Mouse (Mus musculus) neural tube, embryonic 12.5 days (tissue): ENCODE data around the gene Ddr1. TPM values are rescaled to one million over a fixed set of nuclear protein-coding genes. Genes with fewer than 3 reads are reported as not detected.

ENCODE experiments used
- ATAC-seq: fragments of 200-750 bp; cut with Nextera tagmentation; 2 replicates; pipeline ENCODE4 v1.8.0; 2017; ENCODE audit warnings: low read depth, mild to moderate bottlenecking, moderate TSS enrichment, moderate library complexity; ENCODE audit not compliant: low FRiP score
- H3K27ac ChIP-seq: fragments of 300-500 bp; sonication (generic); 2 replicates; pipeline ENCODE4 v1.5.1; 2016
- H3K27me3 ChIP-seq: fragments of 300-500 bp; sonication (generic); replicated peaks from 2 replicates; pipeline ENCODE4 v1.6.1; 2016; ENCODE audit warnings: mild to moderate bottlenecking
- H3K36me3 ChIP-seq: fragments of 300-500 bp; sonication (generic); 2 replicates; pipeline ENCODE4 v1.6.1; 2016; ENCODE audit warnings: mild to moderate bottlenecking
- H3K4me1 ChIP-seq: fragments of 300-500 bp; sonication (generic); 2 replicates; pipeline ENCODE4 v1.6.1; 2016
- H3K4me2 ChIP-seq: fragments of 300-500 bp; sonication (generic); replicated peaks from 2 replicates; pipeline ENCODE4 v1.6.1; 2016; ENCODE audit warnings: mild to moderate bottlenecking
- H3K4me3 ChIP-seq: fragments of 300-500 bp; sonication (generic); 2 replicates; pipeline ENCODE4 v1.5.1; 2016
- H3K9ac ChIP-seq: fragments of 300-500 bp; sonication (generic); 2 replicates; pipeline ENCODE4 v1.6.1; 2016; ENCODE audit warnings: mild to moderate bottlenecking
- H3K9me3 ChIP-seq: fragments of 300-500 bp; sonication (generic); 2 replicates; pipeline ENCODE4 v1.6.1; 2016; ENCODE audit warnings: mild to moderate bottlenecking
- WGBS: fragments of 180-500 bp; shearing (Covaris S2); methylation state at CpG from one replicate; pipeline ENCODE4 v1.1.7; 2016; 5-methylcytosine and 5-hydroxymethylcytosine counted together
- polyA plus RNA-seq: library from polyadenylated mRNA; unstranded; fragments of >200 nt; fragmentation: Nextera tagmentation; extraction: Ambion mirVana; gene quantifications from 2 replicates; pipeline ENCODE4 v1.2.1, GENCODE M21; 2016

Ddr1 gene
- polyA plus RNA-seq, 1 experiment from 2014 or later, result 170 TPM

DNA sequence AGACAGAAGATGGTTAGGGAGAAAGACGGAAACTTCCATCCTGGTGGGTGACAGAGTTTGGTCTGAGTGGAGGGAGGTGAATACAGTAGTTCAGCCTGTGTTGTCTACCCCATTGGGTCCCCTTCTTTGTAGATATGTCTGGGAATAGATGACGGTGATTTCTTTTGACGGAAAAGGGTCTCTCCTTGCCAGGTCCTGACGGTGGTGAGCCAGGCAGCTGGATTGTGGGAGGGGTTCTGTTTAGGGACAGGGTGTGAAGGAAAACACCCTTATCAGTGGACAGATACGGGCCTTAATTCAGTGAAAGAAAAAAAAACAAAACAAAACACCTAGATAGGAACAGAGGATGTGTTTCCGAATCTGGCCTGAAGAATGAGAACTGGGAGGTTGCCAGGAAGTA, 65.1 kb downstream of the Ddr1 start:
- no peaks in the 10 kb centered on the region for H3K4me1 ChIP-seq
- 0 out of 2 replicates have a peak overlapping the region, but pooled peaks have one; percentile 36 for H3K4me2 ChIP-seq
- no peak overlapping the region for H3K4me3 ChIP-seq
- ATAC-seq, result no peak
- H3K27ac ChIP-seq, result no peak overlapping the region
- no peaks in the 10 kb centered on the region for H3K9me3 ChIP-seq
- no peaks in the 10 kb centered on the region for H3K36me3 ChIP-seq
- no peak overlapping the region for H3K9ac ChIP-seq
- H3K27me3 ChIP-seq, result 0 out of 2 replicates have a peak, but pooled peaks cover 2% of the 10 kb centered on the region
- 87% methylated on average over 6 of the region's 6 CpGs for WGBS

DNA sequence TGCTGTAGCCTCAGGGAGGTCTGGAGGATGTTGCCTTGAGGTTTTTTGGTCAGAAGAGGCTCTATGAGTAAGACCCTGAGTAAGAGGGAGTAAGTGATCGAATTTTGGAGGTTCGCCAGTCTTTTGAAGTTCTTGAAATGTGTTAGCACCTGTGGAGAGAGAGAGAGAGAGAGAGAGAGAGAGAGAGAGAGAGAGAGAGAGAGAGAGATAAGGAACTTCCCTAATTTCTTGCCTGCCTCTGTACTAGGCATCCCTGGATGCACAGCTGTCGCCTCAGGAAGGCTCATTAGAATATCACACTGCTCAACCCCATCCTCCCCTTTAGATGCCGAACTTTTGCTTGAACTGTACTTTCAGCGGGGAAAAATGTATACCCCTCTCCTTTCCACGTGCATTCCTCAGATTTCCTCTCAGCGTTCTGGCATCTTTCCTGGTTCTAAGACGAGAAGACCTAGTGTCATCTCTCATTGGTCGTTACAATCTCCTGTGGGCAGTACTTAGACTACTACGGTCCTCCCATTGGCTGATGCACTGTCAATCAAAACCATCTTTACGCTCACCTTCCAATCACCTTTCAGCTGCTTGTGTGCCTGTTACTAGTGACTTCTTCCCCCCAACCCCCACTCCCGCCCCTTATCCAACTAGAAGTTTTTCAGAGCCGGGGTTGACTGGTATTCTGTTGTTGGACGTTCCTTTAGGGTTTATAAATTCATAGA, 65.8 kb downstream of the Ddr1 start:
- no peaks in the 10 kb centered on the region for H3K4me1 ChIP-seq
- no peak overlapping the region for H3K9ac ChIP-seq
- peak overlapping the region; percentile 36; the same call in 1 of the 2 replicates for H3K4me2 ChIP-seq
- no peaks in the 10 kb centered on the region for H3K27me3 ChIP-seq
- H3K36me3 ChIP-seq, result no peaks in the 10 kb centered on the region
- peak overlapping the region; percentile 11 for H3K4me3 ChIP-seq
- ATAC-seq, result peak; percentile 78; the same call in 1 of the 2 replicates
- no peaks in the 10 kb centered on the region for H3K9me3 ChIP-seq
- H3K27ac ChIP-seq, result no peak overlapping the region
- WGBS, result 30% methylated on average over 14 of the region's 14 CpGs

DNA sequence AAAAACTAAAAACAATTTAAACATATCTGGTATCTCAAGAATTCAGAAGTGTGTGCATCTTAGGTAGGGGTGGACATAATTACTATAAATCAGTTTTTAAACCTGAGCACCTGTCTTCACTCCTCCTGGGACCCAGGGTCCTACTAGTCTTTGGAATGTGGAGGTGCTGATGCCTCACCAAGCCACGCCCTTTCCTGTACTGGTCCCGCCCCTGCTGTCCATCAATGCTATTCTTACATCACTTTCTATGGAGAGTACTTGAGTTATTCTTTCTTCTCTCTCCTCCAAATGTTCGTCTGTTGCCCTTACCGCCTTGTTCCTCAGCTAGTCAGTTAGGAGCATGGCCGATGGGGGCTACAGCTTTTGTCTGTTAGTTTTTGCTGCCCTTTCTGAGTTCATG, 68.1 kb downstream of the Ddr1 start:
- Histone ChIP-seq H3K9me3 (no peaks in the 10 kb centered on the region), H3K36me3 (no peaks in the 10 kb centered on the region), H3K27me3 (no peaks in the 10 kb centered on the region), H3K9ac (no peak overlapping the region), H3K4me3 (no peak overlapping the region), H3K27ac (no peak overlapping the region), H3K4me1 (no peaks in the 10 kb centered on the region), H3K4me2 (no peak overlapping the region)
- no peak; the same call in 1 of the 2 replicates for ATAC-seq
- WGBS, result 41% methylated on average over 5 of the region's 5 CpGs

DNA sequence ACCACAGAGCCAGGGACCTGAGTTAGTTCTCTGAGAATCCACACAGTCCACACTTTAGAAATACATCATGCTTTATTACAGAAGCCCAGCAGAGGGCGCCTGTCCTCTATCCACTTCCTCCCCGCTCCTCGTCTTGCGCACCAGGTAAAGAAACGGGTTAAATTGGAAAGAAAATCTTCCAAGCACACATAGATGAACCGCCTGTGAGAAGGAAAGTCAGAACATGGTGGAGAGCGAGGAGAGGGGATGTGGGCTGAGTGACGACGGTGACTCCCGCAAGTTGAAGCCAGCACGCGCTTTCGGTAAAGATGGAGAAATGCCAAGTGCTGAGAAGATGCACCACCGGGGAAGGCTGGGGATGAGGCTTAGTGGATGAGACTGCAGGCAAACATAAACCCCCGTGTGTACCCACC, 68.7 kb downstream of the Ddr1 start:
- Histone ChIP-seq H3K36me3 (no peaks in the 10 kb centered on the region), H3K4me2 (peak overlapping the region; percentile 57), H3K4me3 (peak overlapping the region; percentile 9; the same call in 1 of the 2 replicates), H3K27me3 (no peaks in the 10 kb centered on the region), H3K9ac (peak overlapping the region; percentile 10; the same call in 1 of the 2 replicates), H3K27ac (no peak overlapping the region), H3K9me3 (no peaks in the 10 kb centered on the region), H3K4me1 (no peaks in the 10 kb centered on the region)
- ATAC-seq, result peak; percentile 25; the same call in 1 of the 2 replicates
- WGBS, result 3% methylated on average over 15 of the region's 15 CpGs

DNA sequence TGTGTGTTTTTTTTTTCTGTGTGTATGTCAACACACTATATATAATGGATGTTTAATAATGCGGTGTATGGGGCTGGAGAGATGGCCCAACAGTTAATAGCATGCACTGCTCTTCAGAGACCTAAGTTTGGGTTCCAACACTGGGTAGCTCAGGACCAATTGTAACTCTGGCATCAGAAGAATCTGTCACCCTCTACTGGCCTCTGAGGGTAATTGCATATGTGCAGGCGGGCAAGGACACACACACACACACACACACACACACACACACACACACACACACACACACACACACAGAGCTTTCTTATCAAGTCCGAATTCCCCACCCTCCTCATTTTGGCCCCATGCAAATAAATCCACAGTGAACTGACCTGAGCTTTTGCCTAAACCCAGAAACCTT, 69.2 kb downstream of the Ddr1 start:
- H3K4me3 ChIP-seq, result no peak overlapping the region
- no peak overlapping the region for H3K4me2 ChIP-seq
- H3K4me1 ChIP-seq, result no peaks in the 10 kb centered on the region
- WGBS, result 75% methylated on average over 3 of the region's 3 CpGs
- H3K36me3 ChIP-seq, result no peaks in the 10 kb centered on the region
- H3K9me3 ChIP-seq, result no peaks in the 10 kb centered on the region
- no peak overlapping the region for H3K27ac ChIP-seq
- no peak overlapping the region for H3K9ac ChIP-seq
- ATAC-seq, result no peak
- no peaks in the 10 kb centered on the region for H3K27me3 ChIP-seq

DNA sequence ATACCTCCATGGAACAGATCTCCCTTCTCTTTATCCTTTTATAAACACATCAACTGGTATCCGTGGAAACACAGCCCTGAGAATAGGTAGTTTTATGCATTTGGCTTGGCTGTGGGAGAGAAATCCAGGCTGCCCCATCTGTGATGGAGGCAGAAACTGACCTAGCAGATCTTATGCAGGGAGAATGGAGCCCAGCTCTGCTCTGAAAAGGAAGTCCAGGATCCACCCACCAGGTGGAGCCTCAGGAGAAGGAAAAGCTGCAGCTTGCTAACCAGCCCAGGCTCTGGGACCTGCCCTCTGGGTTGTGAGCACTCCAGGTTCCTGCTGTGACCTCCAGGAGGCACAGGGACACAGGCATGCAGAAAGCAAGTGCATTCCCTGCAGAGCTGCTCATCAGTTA, 70.4 kb downstream of the Ddr1 start:
- H3K4me1 ChIP-seq, result no peaks in the 10 kb centered on the region

More for the DNA sequence above, 70.4 kb downstream of the Ddr1 start:
- WGBS, result 19% methylated on average over 1 of the region's 1 CpGs
- H3K9me3 ChIP-seq, result no peaks in the 10 kb centered on the region
- H3K36me3 ChIP-seq, result no peaks in the 10 kb centered on the region
- no peak overlapping the region for H3K27ac ChIP-seq
- no peak overlapping the region for H3K9ac ChIP-seq
- ATAC-seq, result no peak
- no peak overlapping the region for H3K4me3 ChIP-seq
- no peak overlapping the region for H3K4me2 ChIP-seq
- no peaks in the 10 kb centered on the region for H3K27me3 ChIP-seq

Other genes starting within 250 kb of the Ddr1 start
- 0.18 and 0.27 TPM in 2 replicates for gene H2-Q10, start 234.5 kb downstream of the Ddr1 start, polyA plus RNA-seq
- not detected in 2 replicates for gene Pou5f1, start 198.6 kb downstream of the Ddr1 start, polyA plus RNA-seq
- gene Tcf19, start 187.8 kb downstream of the Ddr1 start, polyA plus RNA-seq, result 34.1 and 35.1 TPM in 2 replicates
- gene Cchcr1, start 187.5 kb downstream of the Ddr1 start, polyA plus RNA-seq, result 12.9 and 13.1 TPM in 2 replicates
- 0.91 and 1.4 TPM in 2 replicates for gene Psors1c2, start 171.4 kb downstream of the Ddr1 start, polyA plus RNA-seq
- not detected in 2 replicates for gene Cdsn, start 152.5 kb downstream of the Ddr1 start, polyA plus RNA-seq
- not detected in 2 replicates for gene 2300002M23Rik, start 137.2 kb downstream of the Ddr1 start, polyA plus RNA-seq
- gene Sfta2, start 103.1 kb downstream of the Ddr1 start, polyA plus RNA-seq, result not detected in 2 replicates
- not detected in 2 replicates for gene Gm9573, start 78.0 kb downstream of the Ddr1 start, polyA plus RNA-seq
- 0.10 TPM in 1 of 2 replicates, not detected in the other for gene Mucl3, start 60.9 kb downstream of the Ddr1 start, polyA plus RNA-seq
- gene Vars2, start 37.0 kb downstream of the Ddr1 start, polyA plus RNA-seq, result 14.9 and 15.2 TPM in 2 replicates
- 35.8 and 36.9 TPM in 2 replicates for gene Gtf2h4, start 30.9 kb downstream of the Ddr1 start, polyA plus RNA-seq
- gene Ier3, start 117.1 kb upstream of the Ddr1 start, polyA plus RNA-seq, result 5.2 and 7.9 TPM in 2 replicates
- gene Flot1, start 118.6 kb upstream of the Ddr1 start, polyA plus RNA-seq, result 60.5 and 60.6 TPM in 2 replicates
- gene Tubb5, start 133.7 kb upstream of the Ddr1 start, polyA plus RNA-seq, result 1,533 and 1,543 TPM in 2 replicates
- gene Mdc1, start 136.9 kb upstream of the Ddr1 start, polyA plus RNA-seq, result 13.6 and 14.7 TPM in 2 replicates
- gene Nrm, start 156.7 kb upstream of the Ddr1 start, polyA plus RNA-seq, result 40.5 and 41.3 TPM in 2 replicates
- 34.6 and 35.1 TPM in 2 replicates for gene Ppp1r18, start 161.0 kb upstream of the Ddr1 start, polyA plus RNA-seq
- 43.3 and 45.9 TPM in 2 replicates for gene Dhx16, start 175.2 kb upstream of the Ddr1 start, polyA plus RNA-seq
- 26.8 and 30.3 TPM in 2 replicates for gene 2310061I04Rik, start 192.8 kb upstream of the Ddr1 start, polyA plus RNA-seq
- gene Atat1, start 205.5 kb upstream of the Ddr1 start, polyA plus RNA-seq, result 299 and 304 TPM in 2 replicates
- 55.3 and 56.1 TPM in 2 replicates for gene Mrps18b, start 211.8 kb upstream of the Ddr1 start, polyA plus RNA-seq
- 60.2 and 61.6 TPM in 2 replicates for gene Ppp1r10, start 211.8 kb upstream of the Ddr1 start, polyA plus RNA-seq